Mouse (Mus musculus) cerebellum, adult 2 months (tissue): Measurements from ENCODE around the gene Cdca7l. TPM values are rescaled to one million over a fixed set of nuclear protein-coding genes. Genes with fewer than 3 reads are reported as not detected.
"Not testable (repeated sequence)": the region's sequence is repeated elsewhere in the genome, so short reads cannot be mapped to it uniquely, and the experiment has no call there.

Experiments
- DNase-seq, 2 experiments: peaks; one replicate each; pipeline ENCODE4 v3.0.0; 2021
- H3K27ac ChIP-seq: fragments of 200-500 bp; 2 replicates; pipeline ENCODE4 v1.5.1; 2012; ENCODE audit warnings: low read length, control low read depth, inconsistent platforms; ENCODE audit not compliant: insufficient read depth
- H3K27me3 ChIP-seq: fragments of 200-500 bp; 2 replicates; pipeline ENCODE4 v1.6.1; 2012; ENCODE audit warnings: inconsistent platforms, mild to moderate bottlenecking, low read length, moderate library complexity; ENCODE audit not compliant: control insufficient read depth, insufficient read depth
- H3K4me1 ChIP-seq: fragments of 200-500 bp; 2 replicates; pipeline ENCODE4 v1.6.1; 2011; ENCODE audit warnings: low read length; ENCODE audit not compliant: control insufficient read depth, insufficient read depth
- H3K4me3 ChIP-seq: fragments of 200-500 bp; replicated peaks from 2 replicates; pipeline ENCODE3; 2011; ENCODE audit warnings: mild to moderate bottlenecking, low read depth, low read length, control low read depth; ENCODE audit not compliant: insufficient read depth
- CTCF ChIP-seq: fragments of 200-500 bp; IDR thresholded peaks from 2 replicates; pipeline ENCODE4 v1.5.1; 2011; ENCODE audit warnings: low read depth, mild to moderate bottlenecking, control low read depth, low read length, moderate library complexity, borderline replicate concordance; ENCODE audit not compliant: insufficient read depth
- POLR2A ChIP-seq: fragments of 200-500 bp; IDR thresholded peaks from 2 replicates; pipeline ENCODE4 v1.6.1; 2011; ENCODE audit warnings: low read length, control low read depth, borderline replicate concordance; ENCODE audit not compliant: insufficient read depth
- WGBS: fragments of 180-500 bp; shearing (Covaris S2); methylation state at CpG from one replicate; pipeline ENCODE4 v1.1.7; 2018; 5-methylcytosine and 5-hydroxymethylcytosine counted together
- polyA plus RNA-seq: library from polyadenylated mRNA; depleted of rRNA; stranded (reverse); fragments of >200 nt; gene quantifications from 2 replicates; pipeline ENCODE4 v1.2.3, GENCODE M21; 2012; rRNA removed

Cdca7l gene
- 1.0 and 1.1 TPM in 2 replicates for polyA plus RNA-seq

GRCm38 (mm10) chr12:117803989-117804388 lies at the start of gene Cdca7l:
Gene Cdca7l, plus strand, starts transcription at chr12:117804289.
- 89% methylated on average over 2 of the region's 6 CpGs for WGBS
- not testable (repeated sequence) for H3K27me3 ChIP-seq, H3K27ac ChIP-seq, H3K4me1 ChIP-seq, DNase-seq, H3K4me3 ChIP-seq

GRCm38 (mm10) chr12:117756010-117756409 lies 48.1 kb upstream of the Cdca7l start:
- WGBS, result 53% methylated on average over 7 of the region's 7 CpGs
- TF ChIP-seq CTCF, result no peak
- TF ChIP-seq POLR2A, result no peak
- H3K4me3 ChIP-seq, result no peak overlapping the region
- no peak overlapping the region for H3K27ac ChIP-seq
- H3K4me1 ChIP-seq, result no peaks in the 10 kb centered on the region
- H3K27me3 ChIP-seq, result no peaks in the 10 kb centered on the region
- no peak for DNase-seq

GRCm38 (mm10) chr12:117760373-117760772 lies 43.7 kb upstream of the Cdca7l start:
- H3K27ac ChIP-seq, result no peak overlapping the region
- TF ChIP-seq CTCF, result no peak
- TF ChIP-seq POLR2A, result no peak
- WGBS, result 85% methylated on average over 5 of the region's 5 CpGs
- H3K4me3 ChIP-seq, result no peak overlapping the region
- no peaks in the 10 kb centered on the region for H3K4me1 ChIP-seq
- no peak for DNase-seq
- H3K27me3 ChIP-seq, result no peaks in the 10 kb centered on the region

GRCm38 (mm10) chr12:117760846-117761245 lies 43.2 kb upstream of the Cdca7l start:
- H3K27ac ChIP-seq, result no peak overlapping the region
- TF ChIP-seq POLR2A (no peak), CTCF (no peak)
- H3K27me3 ChIP-seq, result no peaks in the 10 kb centered on the region
- no peak for DNase-seq
- H3K4me3 ChIP-seq, result no peak overlapping the region
- H3K4me1 ChIP-seq, result no peaks in the 10 kb centered on the region

- no peak for DNase-seq
- WGBS, result 16% methylated on average over 1 of the region's 1 CpGs
- no peaks in the 10 kb centered on the region for H3K4me1 ChIP-seq
- no peak overlapping the region for H3K4me3 ChIP-seq
- H3K27ac ChIP-seq, result no peak overlapping the region
- H3K27me3 ChIP-seq, result no peaks in the 10 kb centered on the region
- TF ChIP-seq POLR2A (no peak), CTCF (no peak)
Measured at GRCm38 (mm10) chr12:117761698-117762097, 42.4 kb upstream of the Cdca7l start.

- no peak for DNase-seq
- WGBS, result 86% methylated on average over 3 of the region's 3 CpGs
- Histone ChIP-seq H3K27ac (no peak overlapping the region), H3K27me3 (no peaks in the 10 kb centered on the region), H3K4me1 (no peaks in the 10 kb centered on the region), H3K4me3 (no peak overlapping the region)
- no peak for TF ChIP-seq POLR2A
- TF ChIP-seq CTCF, result no peak
Measured at GRCm38 (mm10) chr12:117763247-117763646, 40.8 kb upstream of the Cdca7l start.

- DNase-seq, result peak; percentile 48 to 49
- H3K27ac ChIP-seq, result no peak overlapping the region
- WGBS, result 9% methylated on average over 7 of the region's 7 CpGs
- no peaks in the 10 kb centered on the region for H3K27me3 ChIP-seq
- H3K4me3 ChIP-seq, result no peak overlapping the region
- TF ChIP-seq CTCF (peak; percentile 61; the same call in 1 of the 2 replicates), POLR2A (no peak)
- no peaks in the 10 kb centered on the region for H3K4me1 ChIP-seq
Measured at GRCm38 (mm10) chr12:117764839-117765238, 39.2 kb upstream of the Cdca7l start.

GRCm38 (mm10) chr12:117769113-117769512 lies 35.0 kb upstream of the Cdca7l start:
- Histone ChIP-seq H3K27me3 (no peaks in the 10 kb centered on the region), H3K4me1 (peaks cover 6% of the 10 kb centered on the region; the same call in 1 of the 2 replicates), H3K27ac (no peak overlapping the region), H3K4me3 (no peak overlapping the region)
- TF ChIP-seq POLR2A (no peak), CTCF (peak; percentile 77)
- peak; percentile 48 to 57 for DNase-seq
- WGBS, result 8% methylated on average over 5 of the region's 5 CpGs

- WGBS, result 54% methylated on average over 2 of the region's 2 CpGs
- TF ChIP-seq POLR2A (no peak), CTCF (no peak)
- Histone ChIP-seq H3K27me3 (no peaks in the 10 kb centered on the region), H3K27ac (no peak overlapping the region), H3K4me3 (no peak overlapping the region), H3K4me1 (peaks cover 6% of the 10 kb centered on the region; the same call in 1 of the 2 replicates)
- no peak for DNase-seq
Measured at GRCm38 (mm10) chr12:117770211-117770610, 33.9 kb upstream of the Cdca7l start.
